Mouse (Mus musculus): ENCODE results near the gene Slc35e3. TPM values are rescaled to one million over a fixed set of nuclear protein-coding genes. Genes with fewer than 3 reads are reported as not detected.
"Not testable (repeated sequence)": the region's sequence is repeated elsewhere in the genome, so short reads cannot be mapped to it uniquely, and the experiment has no call there.

Gene Slc35e3
- total RNA-seq, 2 experiments from 2014 or later = 30.9 to 31.6 TPM

- no peak for DNase-seq (ENCODE audit: extremely low spot score in 1 of 2, low spot score in 2 of 2)
- intact Hi-C loops (cut with DNase I) = no loop called here
Observed at GRCm38 (mm10) chr10:117766111-117766895, 20.1 kb upstream of the Slc35e3 start.

GRCm38 (mm10) chr10:117765116-117765894 is 19.1 kb upstream of the Slc35e3 start:
- DNase-seq (ENCODE audit: extremely low spot score in 1 of 2, low spot score in 2 of 2) = no peak
- intact Hi-C loops (cut with DNase I) = no loop called here

DNA sequence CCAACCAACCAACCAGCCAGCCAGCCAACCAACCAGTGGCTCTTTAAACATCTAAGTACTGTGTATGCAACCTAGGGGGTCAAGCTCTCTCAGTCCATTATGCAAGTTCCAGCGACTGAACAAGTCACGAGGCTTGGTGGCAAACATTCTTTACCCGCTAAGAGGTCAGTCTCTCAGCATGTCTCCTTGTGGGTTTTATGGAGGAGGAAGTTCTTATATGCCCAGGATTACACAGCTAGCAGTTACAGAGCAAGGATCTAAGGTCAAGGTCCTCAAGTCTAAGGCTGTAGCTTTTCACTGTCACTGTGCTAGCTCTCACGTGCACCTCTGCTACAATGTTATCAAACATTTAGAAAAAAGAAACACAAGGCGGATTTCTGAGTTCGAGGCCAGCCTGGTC is 18.4 kb upstream of the Slc35e3 start:
- intact Hi-C loops (cut with DNase I) = no loop called here
- no peak for DNase-seq (ENCODE audit: extremely low spot score in 1 of 2, low spot score in 2 of 2)

DNA sequence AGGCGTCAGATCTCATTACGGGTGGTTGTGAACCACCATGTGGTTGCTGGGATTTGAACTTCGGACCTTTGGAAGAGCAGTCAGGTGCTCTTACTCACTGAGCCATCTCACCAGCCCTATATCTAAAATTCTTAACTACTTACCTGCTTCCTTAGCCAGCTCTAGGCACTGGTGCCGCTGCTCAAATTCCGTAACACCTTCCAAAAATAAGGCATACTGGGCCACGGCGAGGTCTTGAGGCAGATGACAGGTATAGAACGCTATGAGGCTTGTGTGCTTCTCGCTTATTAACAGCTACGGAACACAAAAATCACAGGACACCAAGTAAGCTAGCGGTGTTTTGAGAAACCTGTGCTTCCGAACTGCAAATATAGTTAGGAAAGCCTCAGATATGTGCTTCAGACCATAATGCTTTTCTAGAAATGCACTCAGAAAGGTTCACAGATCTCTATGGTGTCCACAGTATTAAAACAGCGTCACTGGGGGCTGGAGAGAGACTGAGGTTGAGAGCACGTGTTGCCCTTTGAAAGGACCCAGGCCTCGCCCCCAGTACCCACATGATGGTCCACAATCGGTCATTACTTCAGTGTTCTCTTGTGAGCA is 17.5 kb upstream of the Slc35e3 start:
- intact Hi-C loops (cut with DNase I) = no loop called here
- no peak for DNase-seq (ENCODE audit: extremely low spot score in 1 of 2, low spot score in 2 of 2)

- intact Hi-C loops (cut with DNase I) = no loop called here
- DNase-seq (ENCODE audit: extremely low spot score in 1 of 2, low spot score in 2 of 2) = no peak
Observed at GRCm38 (mm10) chr10:117762966-117763365, 16.8 kb upstream of the Slc35e3 start.

DNA sequence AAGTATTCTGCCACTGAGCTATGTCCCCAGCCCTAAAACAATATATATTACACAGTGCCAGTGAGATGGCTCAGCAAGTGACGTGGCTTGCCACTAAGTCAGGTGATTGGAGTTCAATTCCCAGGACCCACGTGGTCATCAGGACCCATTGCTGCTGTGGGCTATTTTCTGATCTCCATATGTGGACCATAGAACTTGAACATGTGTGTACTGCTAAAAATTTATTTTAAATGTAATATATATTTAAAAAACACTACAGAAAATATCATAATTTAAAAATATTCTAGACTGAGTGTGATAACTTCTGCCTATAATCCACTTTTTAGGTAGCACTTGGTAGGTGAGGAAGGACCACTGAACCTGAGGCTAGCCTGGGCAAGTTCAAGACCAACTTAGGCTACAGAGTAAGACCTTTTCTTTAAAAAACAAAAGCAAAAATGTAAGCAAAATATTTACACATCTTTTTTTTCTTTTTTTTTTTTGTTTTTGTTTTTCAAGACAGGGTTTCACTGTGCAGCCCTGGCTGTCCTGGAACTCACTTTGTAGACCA is 16.2 kb upstream of the Slc35e3 start:
- DNase-seq (ENCODE audit: extremely low spot score in 1 of 2, low spot score in 2 of 2) = no peak
- intact Hi-C loops (cut with DNase I) = no loop called here

DNA sequence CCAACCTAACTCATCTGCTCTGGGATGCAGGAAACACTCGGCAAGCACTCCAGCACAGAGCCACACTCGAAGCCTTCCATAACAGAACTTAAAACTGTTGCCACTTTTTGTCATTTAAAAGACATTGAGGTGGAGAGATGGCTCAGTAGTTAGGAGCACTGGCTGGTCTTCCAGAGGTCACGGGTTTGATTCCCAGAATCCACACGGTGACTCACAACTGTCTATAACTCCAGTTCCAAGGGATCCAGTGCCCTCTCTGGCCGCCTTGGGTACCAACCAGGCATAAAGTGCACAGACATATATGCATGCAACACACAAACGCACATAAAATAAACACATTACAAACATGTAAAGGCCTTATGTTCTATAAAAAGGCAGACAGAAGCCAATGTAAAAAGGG is 15.4 kb upstream of the Slc35e3 start:
- DNase-seq (ENCODE audit: extremely low spot score in 1 of 2, low spot score in 2 of 2) = no peak
- intact Hi-C loops (cut with DNase I) = no loop called here

- intact Hi-C loops (cut with DNase I) = no loop called here
- no peak for DNase-seq (ENCODE audit: extremely low spot score in 1 of 2, low spot score in 2 of 2)
Observed at GRCm38 (mm10) chr10:117760831-117761335, 14.7 kb upstream of the Slc35e3 start.

DNA sequence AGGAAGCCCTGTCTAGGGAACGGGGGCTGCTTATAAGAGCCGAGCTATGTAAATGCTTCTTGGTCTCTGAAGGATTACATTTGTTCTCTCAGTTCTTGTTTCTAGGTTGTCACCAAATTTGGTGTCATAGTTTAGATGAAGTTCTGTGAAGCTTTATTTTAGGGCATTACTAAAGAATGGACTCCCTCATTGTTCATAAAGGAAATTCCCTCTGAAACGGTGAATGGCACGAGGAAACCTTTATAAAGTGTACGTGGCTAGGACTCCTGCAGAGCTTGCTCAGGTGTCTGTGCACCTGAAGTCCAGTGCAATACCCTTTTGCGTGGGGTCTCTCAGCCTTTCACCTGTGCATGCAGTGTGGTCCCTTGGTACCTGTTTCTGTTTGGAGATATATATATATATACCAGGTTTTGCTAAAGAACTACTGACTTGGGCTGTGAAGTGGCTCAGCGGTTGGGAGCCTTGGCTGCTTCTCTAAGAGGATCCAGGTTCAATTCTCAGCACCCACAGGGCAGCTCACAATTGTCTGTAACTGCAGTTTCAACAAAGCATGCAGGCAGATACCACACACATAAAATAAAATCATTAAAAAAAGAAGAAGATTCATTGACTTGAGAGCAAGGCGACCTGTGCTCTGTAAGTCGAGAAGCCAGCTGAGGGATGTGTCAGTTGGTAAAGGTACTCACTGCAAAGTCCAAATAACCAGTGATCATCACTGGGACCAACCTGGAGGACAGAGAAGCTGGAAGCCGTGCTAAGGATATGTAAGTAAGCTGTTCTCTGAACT is 13.9 kb upstream of the Slc35e3 start:
- intact Hi-C loops (cut with DNase I) = no loop called here
- no peak for DNase-seq (ENCODE audit: extremely low spot score in 1 of 2, low spot score in 2 of 2)

- no peak for DNase-seq (ENCODE audit: extremely low spot score in 1 of 2, low spot score in 2 of 2)
- intact Hi-C loops (cut with DNase I) = no loop called here
Observed at GRCm38 (mm10) chr10:117758749-117759727, 12.9 kb upstream of the Slc35e3 start.

GRCm38 (mm10) chr10:117758344-117758743 is 12.2 kb upstream of the Slc35e3 start:
- DNase-seq (ENCODE audit: extremely low spot score in 1 of 2, low spot score in 2 of 2); intact Hi-C loops (cut with DNase I): not testable (repeated sequence)

GRCm38 (mm10) chr10:117757796-117758342 is 11.7 kb upstream of the Slc35e3 start:
- DNase-seq (ENCODE audit: extremely low spot score in 1 of 2, low spot score in 2 of 2) = no peak

GRCm38 (mm10) chr10:117757259-117757658 is 11.1 kb upstream of the Slc35e3 start:
- intact Hi-C loops (cut with DNase I) = no loop called here
- DNase-seq (ENCODE audit: extremely low spot score in 1 of 2, low spot score in 2 of 2) = no peak

More at GRCm38 (mm10) chr10:117757796-117758342, 11.7 kb upstream of the Slc35e3 start:
- intact Hi-C loops (cut with DNase I) = no loop called here

- DNase-seq (ENCODE audit: extremely low spot score in 1 of 2, low spot score in 2 of 2) = no peak
- intact Hi-C loops (cut with DNase I) = no loop called here
Observed at GRCm38 (mm10) chr10:117756784-117757183, 10.6 kb upstream of the Slc35e3 start.

- DNase-seq (ENCODE audit: extremely low spot score in 1 of 2, low spot score in 2 of 2) = no peak
- intact Hi-C loops (cut with DNase I) = no loop called here
Observed at GRCm38 (mm10) chr10:117755799-117756467, 9.8 kb upstream of the Slc35e3 start.

GRCm38 (mm10) chr10:117755086-117755798 is 9.1 kb upstream of the Slc35e3 start:
- DNase-seq (ENCODE audit: extremely low spot score in 1 of 2, low spot score in 2 of 2) = no peak
- intact Hi-C loops (cut with DNase I) = no loop called here

Measured in left cerebral cortex, postnatal 10 days (tissue).